Mouse (Mus musculus) testis, adult 2 months (tissue): ENCODE data around the gene Rpp25l.

Source experiments
- CTCF ChIP-seq: fragments of 200-500 bp; IDR thresholded peaks from 2 replicates; pipeline ENCODE4 v1.5.1; 2012; ENCODE audit warnings: low read depth, mild to moderate bottlenecking, inconsistent platforms, low read length, moderate library complexity; ENCODE audit not compliant: control insufficient read depth, insufficient read depth, insufficient replicate concordance
- POLR2A ChIP-seq: fragments of 200-500 bp; IDR thresholded peaks from 2 replicates; pipeline ENCODE4 v1.6.1; 2012; ENCODE audit warnings: low read depth, mild to moderate bottlenecking, inconsistent platforms, low read length, moderate library complexity; ENCODE audit not compliant: control insufficient read depth

DNA sequence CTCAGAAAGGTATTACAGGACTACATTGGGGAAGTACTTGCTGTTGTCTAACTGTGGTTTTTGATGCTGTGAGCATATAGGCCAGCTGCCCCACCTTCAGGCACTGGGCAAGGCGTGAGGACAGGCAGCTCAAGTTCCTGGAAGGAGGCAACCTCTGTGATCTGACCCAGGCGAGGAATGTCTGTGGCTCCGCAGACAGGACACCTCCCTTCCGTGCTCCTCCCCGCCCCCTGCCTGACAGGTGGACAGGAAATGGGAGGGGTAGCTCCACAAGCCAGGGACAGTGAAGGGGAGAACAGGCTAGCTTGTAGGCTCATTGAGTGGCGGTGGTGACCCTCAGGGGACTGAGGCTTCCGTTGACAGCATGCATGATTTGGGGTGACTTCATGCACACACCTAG lies 48.8 kb downstream of the Rpp25l start:
- TF ChIP-seq CTCF (no peak), POLR2A (no peak)
